In genomic region chr12:16643508-16644345, GRCm38 (mm10) we compare ENCODE assay signal across 10 mouse cellular contexts. TPM values are rescaled to one million over a fixed set of nuclear protein-coding genes. Genes with fewer than 3 reads are reported as not detected.
DNase-seq lines count a peak whose midpoint lies in the region; ATAC-seq and TF ChIP-seq lines count a peak whose summit lies in the region.
"Had no signal": no experiment of that assay in that cellular context is flagged by ENCODE, and none has a peak within 500 bp of the region (broad histone marks: within the 10 kb centered on the region; RNA-seq: fewer than 3 reads in every experiment).

No protein-coding gene starts in this region.

- TF ChIP-seq POLR2A in myocyte (IDR thresholded peaks at IDR 0.05; ENCODE audit: insufficient read length, low read depth), result no peak

- H3K9me3 ChIP-seq in hindbrain, embryonic 15.5 days, result no peaks in the 10 kb centered on the region

- no peak overlapping the region for H3K4me3 ChIP-seq in hindbrain, embryonic 15.5 days
- no peak overlapping the region for H3K4me3 ChIP-seq in myocyte

- no peaks in the 10 kb centered on the region for H3K36me3 ChIP-seq in hindbrain, embryonic 15.5 days
- H3K36me3 ChIP-seq in myocyte (ENCODE audit: control insufficient read depth, insufficient read depth), result no peaks in the 10 kb centered on the region

- no peak overlapping the region for H3K4me2 ChIP-seq in hindbrain, embryonic 15.5 days
- H3K4me2 ChIP-seq in myocyte (ENCODE audit: low read depth), result peak overlapping the region; percentile 30

- WGBS in hindbrain, embryonic 15.5 days, result 32% methylated on average over 12 of the region's 12 CpGs

- peaks cover 11% of the 10 kb centered on the region for H3K4me1 ChIP-seq in hindbrain, embryonic 15.5 days (replicated peaks)

- no peak overlapping the region for H3ac ChIP-seq in myocyte (ENCODE audit: control insufficient read depth, insufficient read length)

- H3K79me2 ChIP-seq in myocyte (ENCODE audit: control insufficient read depth, insufficient read depth), result no peaks in the 10 kb centered on the region

- no peak overlapping the region for H3K9ac ChIP-seq in hindbrain, embryonic 15.5 days

- peak; percentile 80 to 88 for DNase-seq in cerebellum, postnatal 10 days
- no peak for DNase-seq in cerebellum, adult 9-11 months
- peak; percentile 59 for DNase-seq in adrenal gland, postnatal 14 days
- DNase-seq in gastrocnemius, adult 8-10 months (ENCODE audit: low spot score in 2 of 2), result peak; percentile 82 to 92
- no peak for DNase-seq in spleen, adult 12 weeks (ENCODE audit: low spot score)

- peak; percentile 85 for ATAC-seq in hindbrain, embryonic 15.5 days (ENCODE audit: low FRiP score, low read depth)
- no peak for ATAC-seq in erythroblast, adult 5-6 weeks (replicated peaks; ENCODE audit: low FRiP score, poor library complexity, severe bottlenecking)

- H3K27ac ChIP-seq in hindbrain, embryonic 15.5 days (replicated peaks), result peak overlapping the region; percentile 57
- H3K27ac ChIP-seq: kidney, postnatal 0 days had no signal

- no peaks in the 10 kb centered on the region for H3K27me3 ChIP-seq in hindbrain, embryonic 15.5 days
- peaks cover 20% of the 10 kb centered on the region for H3K27me3 ChIP-seq in myocyte (ENCODE audit: control insufficient read depth, insufficient read depth, insufficient read length)

TF ChIP-seq in myocyte, 11 proteins besides CTCF, POLR2A, EP300 and RAD21:
- TF ChIP-seq POLR2AphosphoS2 (IDR thresholded peaks at IDR 0.05; ENCODE audit: insufficient read length, low read depth) (no peak), MYOG (IDR thresholded peaks at IDR 0.05; ENCODE audit: control insufficient read depth in 1 of 3, insufficient read depth in 1 of 3, insufficient read length in 2 of 3, low read depth in 2 of 3) (peak; percentile 75 to 94 (median 84)), TCF12 (IDR thresholded peaks at IDR 0.05; ENCODE audit: insufficient read depth, poor library complexity, severe bottlenecking) (no peak), MYOD1 (IDR thresholded peaks at IDR 0.05; ENCODE audit: control insufficient read depth in 1 of 3, insufficient read length in 2 of 3, low read depth in 2 of 3) (peak; percentile 16 to 90 (median 83)), TCF3 (IDR thresholded peaks at IDR 0.05; ENCODE audit: insufficient read length, low read depth) (peak; percentile 83)

RNA-seq across cellular contexts. Expression of gene Ntsr2, which starts 9.5 kb away (rescaled TPM):
- not detected in 2 replicates for total RNA-seq in adrenal gland, postnatal 14 days (2021)
- 1 to 10 TPM; 1.1 to 2.8 (median 2.1) TPM for total RNA-seq in gastrocnemius, adult 8-10 months (2022)
- 3.8 and 4.5 TPM in 2 replicates for polyA plus RNA-seq in hindbrain, embryonic 15.5 days (2015; fragmentation: Nextera tagmentation; extraction: Ambion mirVana)
- polyA plus RNA-seq in myocyte (2012; fragmentation: generic; extraction: Trizol), result not detected
- total RNA-seq in erythroblast, adult 5-6 weeks (2015; ENCODE audit: low replicate concordance), result not detected in 2 replicates
- not detected in 2 replicates for total RNA-seq in erythroblast, adult 5-6 weeks (2017; ENCODE audit: low replicate concordance)
- total RNA-seq: neutrophil, adult 5-6 weeks had no signal

RNA-seq across cellular contexts. Expression of gene Lpin1, which starts 33.0 kb away (rescaled TPM):
- 135 and 224 TPM in 2 replicates for total RNA-seq in adrenal gland, postnatal 14 days (2021)
- 100 to 1,000 TPM; 227 to 339 (median 265) TPM for total RNA-seq in gastrocnemius, adult 8-10 months (2022)
- 15.9 and 17.0 TPM in 2 replicates for polyA plus RNA-seq in hindbrain, embryonic 15.5 days (2015; fragmentation: Nextera tagmentation; extraction: Ambion mirVana)
- polyA plus RNA-seq in myocyte (2012; fragmentation: generic; extraction: Trizol), result 4.6 TPM
- total RNA-seq in erythroblast, adult 5-6 weeks (2015; ENCODE audit: low replicate concordance), result 3.3 and 3.6 TPM in 2 replicates
- 3.8 and 4.2 TPM in 2 replicates for total RNA-seq in erythroblast, adult 5-6 weeks (2017; ENCODE audit: low replicate concordance)

Comparison
In these comparisons a context has a peak if more than half of its experiments do, and no peak if none do; other contexts are left out.
1. DNase-seq: peak in cerebellum, postnatal 10 days (2 of 2), adrenal gland, postnatal 14 days (single experiment) and gastrocnemius, adult 8-10 months (2 of 2); none in cerebellum, adult 9-11 months (single experiment) and spleen, adult 12 weeks (single experiment).
2. RNA of gene Lpin1, which starts 33.0 kb away (total RNA-seq): 227 to 339 TPM in gastrocnemius, adult 8-10 months and 135 to 224 TPM in adrenal gland, postnatal 14 days; 3.3 to 4.2 TPM in erythroblast, adult 5-6 weeks; every median in the first group is over 10 times any median in the second.